Mouse (Mus musculus): ENCODE measurements around the gene Paqr9. TPM values are rescaled to one million over a fixed set of nuclear protein-coding genes. Genes with fewer than 3 reads are reported as not detected.

Paqr9 gene
- total RNA-seq, 2 experiments from 2014 or later: 3.6 to 4.1 TPM

DNA sequence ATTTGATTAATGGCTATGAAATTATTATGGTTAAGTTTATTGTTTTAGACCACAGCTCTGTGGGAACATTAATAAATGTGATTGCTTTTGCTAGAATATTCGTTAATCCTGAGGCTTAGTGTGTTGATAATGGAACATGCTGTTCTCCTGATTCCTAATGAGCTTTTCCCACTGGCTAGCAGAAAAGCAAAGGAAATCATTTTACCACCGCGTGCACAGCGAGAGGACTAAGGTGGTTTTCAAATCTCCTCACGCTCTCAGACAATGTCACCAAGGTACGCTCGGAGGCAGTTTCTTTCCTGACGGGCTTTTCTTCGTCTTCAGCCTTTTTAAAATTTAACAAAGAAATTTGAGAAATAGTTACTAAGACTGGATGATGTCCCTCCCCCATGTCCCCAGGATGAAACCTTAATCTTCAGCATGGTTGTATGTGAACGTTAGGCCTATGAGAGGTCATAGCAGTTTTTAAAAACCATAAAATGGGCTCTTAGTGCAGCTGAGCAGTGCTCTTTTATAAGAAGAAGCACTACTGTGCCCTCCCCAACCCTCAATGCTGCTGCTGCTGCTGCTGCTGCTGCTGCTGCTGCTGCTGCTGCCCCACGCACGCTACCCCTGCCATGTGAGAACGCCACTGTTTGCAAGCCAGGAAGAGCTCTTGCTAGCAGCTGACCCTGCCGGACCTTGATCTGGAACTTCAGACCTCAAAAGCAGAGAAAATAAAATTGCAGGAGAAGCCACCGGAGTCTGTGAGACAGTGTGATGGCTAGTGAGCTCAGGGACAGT is 17.6 kb upstream of the Paqr9 start:
- DNase-seq: no peak
- intact Hi-C loops (cut with DNase I): loop anchor here (5.0 kb wide), 1 partner anchor 310 kb away; no protein-coding TSS in a partner anchor

DNA sequence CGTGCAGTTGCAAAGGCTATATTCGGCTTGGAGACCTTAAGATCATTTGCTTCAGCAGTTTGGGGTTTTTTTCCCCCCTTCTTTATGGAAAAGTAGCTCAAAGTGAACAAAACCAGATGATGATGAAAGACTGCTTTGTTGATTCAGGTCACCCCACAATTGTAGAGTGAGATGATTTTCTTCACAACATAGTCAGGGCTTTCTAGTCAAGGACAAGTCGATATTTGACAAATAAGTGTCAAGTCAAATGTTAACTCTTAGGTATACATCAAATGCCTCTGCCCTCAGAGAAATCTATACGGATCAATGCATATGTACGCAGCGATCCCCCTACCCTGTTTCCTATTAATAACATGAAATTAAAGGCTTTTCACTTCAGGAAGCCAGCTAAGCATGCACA is 17.0 kb upstream of the Paqr9 start:
- no peak for DNase-seq
- intact Hi-C loops (cut with DNase I): loop anchor here (5.0 kb wide), 1 partner anchor 310 kb away; no protein-coding TSS in a partner anchor

DNA sequence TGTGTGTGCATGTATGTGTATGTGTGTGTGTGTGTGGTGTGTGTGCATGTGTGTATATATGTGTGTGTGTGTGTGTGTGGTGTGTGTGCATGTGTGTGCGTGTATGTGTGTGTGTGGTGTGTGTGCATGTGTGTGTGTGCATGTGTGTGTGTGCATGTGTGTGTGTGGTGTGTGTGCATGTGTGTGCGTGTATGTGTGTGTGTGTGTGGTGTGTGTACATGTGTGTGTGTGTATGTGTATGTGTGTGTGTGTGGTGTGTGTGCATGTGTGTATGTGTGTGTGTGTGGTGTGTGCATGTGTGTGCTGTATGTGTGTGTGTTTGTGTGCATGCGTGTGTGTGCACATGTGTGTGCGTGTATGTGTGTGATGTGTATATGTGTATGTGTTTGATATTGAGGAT is 14.9 kb upstream of the Paqr9 start:
- DNase-seq: no peak
- intact Hi-C loops (cut with DNase I): loop anchor here (5.0 kb wide), 1 partner anchor 308 kb away; no protein-coding TSS in a partner anchor

- intact Hi-C loops (cut with DNase I): loop anchor here (5.0 kb wide), 1 partner anchor 151 kb away; no protein-coding TSS in a partner anchor
- no peak for DNase-seq
These were observed 12.8 kb upstream of the Paqr9 start for GRCm38 (mm10) chr9:95546679-95547078.

GRCm38 (mm10) chr9:95549626-95550411 is 9.6 kb upstream of the Paqr9 start:
- DNase-seq: no peak
- intact Hi-C loops (cut with DNase I): loop anchor here (5.0 kb wide), 1 partner anchor 147 kb away; no protein-coding TSS in a partner anchor

DNA sequence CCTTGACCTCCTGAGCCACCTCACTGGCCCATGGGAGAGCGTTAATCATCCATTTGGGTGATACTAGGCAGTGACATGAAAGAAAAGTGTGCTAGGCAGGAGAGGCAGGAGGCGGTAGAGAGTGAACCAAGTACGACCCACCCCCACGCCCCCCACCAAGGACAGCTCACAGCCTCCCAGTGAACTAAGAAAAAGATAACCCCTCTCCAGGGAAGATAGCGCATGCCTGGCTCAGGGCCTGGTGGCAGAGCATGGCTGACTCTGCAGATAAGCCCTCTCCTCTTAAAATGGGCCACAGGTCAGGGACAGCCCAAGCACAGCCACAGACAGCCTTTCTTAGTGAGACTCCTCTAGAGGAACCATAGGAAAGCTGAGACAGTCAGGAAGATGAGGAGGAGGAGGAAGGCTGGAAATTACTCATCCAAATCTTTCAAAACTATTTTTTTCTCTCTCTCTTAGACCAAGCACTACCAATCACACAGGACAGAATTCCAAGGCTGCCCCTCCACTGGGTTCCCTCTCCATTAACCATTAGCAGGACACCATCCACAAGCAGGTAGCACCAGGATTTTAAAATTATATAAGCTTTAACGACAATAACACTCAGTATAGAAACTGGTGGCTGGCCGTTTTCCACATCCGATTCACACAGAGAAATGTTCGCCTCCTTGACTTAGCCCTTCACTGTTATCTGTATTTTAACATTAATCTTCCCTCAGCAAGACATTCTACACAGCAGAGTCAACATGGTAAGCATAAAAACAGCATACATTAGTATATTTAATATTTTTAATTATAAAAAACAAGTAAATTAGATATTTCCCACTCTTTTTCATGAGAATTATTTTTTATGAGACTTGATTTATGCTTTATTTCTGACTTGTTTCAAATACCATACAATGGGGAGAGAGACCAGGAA is 8.3 kb upstream of the Paqr9 start:
- intact Hi-C loops (cut with DNase I): no loop called here
- DNase-seq: no peak

- intact Hi-C loops (cut with DNase I): no loop called here
These were observed 7.2 kb upstream of the Paqr9 start for GRCm38 (mm10) chr9:95552175-95552705.

GRCm38 (mm10) chr9:95554231-95555221 is 4.9 kb upstream of the Paqr9 start:
- intact Hi-C loops (cut with DNase I): no loop called here
- DNase-seq: no peak

More at GRCm38 (mm10) chr9:95552175-95552705, 7.2 kb upstream of the Paqr9 start:
- DNase-seq: no peak

DNA sequence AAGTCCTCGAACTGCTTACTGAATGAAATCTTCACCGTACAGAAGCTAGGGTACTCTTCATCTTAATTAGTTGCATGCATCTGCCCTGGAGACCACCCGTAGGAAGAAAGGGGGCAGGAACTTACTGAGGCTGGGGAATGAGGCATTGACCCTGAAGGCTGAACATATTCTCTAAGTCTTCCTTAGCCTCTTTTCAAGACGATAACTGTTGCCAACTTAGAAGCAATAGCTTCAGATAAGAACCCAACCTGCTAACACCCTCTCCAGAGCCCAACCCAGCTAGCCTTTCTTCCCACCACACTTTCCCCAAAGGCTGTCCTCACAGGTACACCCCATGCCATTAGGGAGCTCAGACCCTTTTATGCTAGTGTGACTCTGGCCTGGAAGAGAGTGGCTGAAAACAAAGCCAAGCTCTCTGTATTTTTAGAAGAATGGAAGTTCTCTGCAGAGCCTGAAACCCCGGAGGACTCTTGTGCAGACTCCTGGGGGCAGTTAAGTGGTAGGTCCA is 4.2 kb upstream of the Paqr9 start:
- DNase-seq: no peak
- intact Hi-C loops (cut with DNase I): no loop called here

DNA sequence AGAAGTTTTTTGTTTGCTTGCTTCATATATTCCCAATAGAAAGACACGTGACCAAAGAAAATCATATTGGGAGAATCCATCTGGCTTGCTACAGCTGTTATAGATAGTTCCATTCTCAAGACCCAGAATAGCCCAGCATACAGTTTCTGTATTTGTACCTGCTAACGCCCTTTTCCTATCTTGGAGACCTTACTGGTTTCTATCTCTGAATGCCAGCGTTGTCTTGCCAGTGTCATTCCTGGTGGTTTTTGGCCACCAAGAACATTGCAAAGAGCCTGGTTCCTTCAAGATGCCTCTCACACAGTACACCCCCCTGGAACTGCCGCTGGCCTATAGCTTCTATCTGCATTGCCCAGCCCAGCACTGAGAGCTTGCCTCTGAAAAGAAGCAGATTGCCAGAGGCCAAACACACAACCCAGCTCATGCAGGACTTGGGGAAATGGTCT is 3.4 kb upstream of the Paqr9 start:
- intact Hi-C loops (cut with DNase I): no loop called here
- DNase-seq: no peak

DNA sequence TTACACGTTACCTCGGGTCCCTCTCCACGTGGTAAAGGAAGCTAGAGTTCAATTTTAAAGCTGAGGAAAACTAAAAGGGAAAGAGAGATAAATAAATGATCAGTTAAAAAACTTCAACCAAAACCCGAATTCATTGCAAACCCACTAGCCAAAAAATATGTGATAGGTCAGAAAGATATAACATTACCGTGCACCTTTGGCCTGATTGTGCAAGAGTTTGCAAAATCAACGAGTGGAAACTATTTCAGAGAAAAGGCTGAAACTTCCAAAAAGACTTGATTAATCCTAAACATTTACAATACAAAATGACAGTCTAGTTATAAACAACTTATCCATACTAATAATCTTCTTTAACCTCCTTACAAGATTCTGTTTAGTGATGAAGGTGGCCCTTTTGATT is 1.7 kb upstream of the Paqr9 start:
- intact Hi-C loops (cut with DNase I): no loop called here
- no peak for DNase-seq

DNA sequence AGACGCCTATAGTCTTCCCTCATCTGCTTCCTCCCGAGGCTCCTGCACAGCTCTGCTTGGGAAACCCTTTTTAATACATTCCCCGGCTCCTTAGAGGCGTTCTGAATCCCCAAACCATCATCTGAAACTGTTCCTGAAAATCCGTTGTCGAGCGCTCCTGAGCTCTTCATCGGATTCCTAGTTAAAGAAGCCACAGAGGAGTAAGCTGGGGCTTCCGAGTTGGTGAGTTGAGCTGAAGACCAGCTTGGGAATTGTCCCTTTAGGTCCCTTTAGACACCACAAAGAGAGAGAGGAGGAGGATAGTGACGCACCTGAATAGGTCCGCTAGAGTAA is 765 bp upstream of the Paqr9 start:
- intact Hi-C loops (cut with DNase I): no loop called here
- no peak for DNase-seq

DNA sequence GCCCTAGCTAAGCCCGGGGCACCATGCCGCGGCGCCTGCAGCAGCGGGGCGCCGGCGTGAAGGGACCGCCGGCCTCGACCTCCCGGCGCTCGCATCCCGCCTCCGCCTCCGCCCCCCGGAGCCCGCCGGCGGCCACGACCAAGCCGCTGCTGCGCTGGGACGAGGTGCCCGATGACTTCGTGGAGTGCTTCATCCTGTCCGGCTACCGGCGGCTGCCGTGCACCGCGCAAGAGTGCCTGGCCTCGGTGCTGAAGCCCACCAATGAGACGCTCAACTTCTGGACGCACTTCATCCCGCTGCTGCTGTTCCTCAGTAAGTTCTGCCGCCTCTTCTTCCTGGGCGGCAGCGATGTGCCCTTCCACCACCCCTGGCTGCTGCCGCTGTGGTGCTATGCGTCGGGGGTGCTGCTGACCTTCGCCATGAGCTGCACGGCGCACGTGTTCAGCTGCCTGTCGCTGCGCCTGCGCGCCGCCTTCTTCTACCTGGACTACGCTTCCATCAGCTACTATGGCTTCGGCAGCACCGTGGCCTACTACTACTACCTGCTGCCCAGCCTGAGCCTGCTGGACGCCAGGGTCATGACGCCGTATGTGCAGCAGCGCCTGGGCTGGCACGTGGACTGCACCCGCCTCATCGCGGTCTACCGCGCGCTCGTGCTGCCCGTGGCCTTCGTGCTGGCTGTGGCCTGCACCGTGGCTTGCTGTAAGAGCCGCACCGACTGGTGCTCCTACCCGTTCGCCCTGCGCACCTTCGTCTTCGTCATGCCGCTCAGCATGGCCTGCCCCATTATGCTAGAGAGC is 679 bp downstream of the Paqr9 start:
- DNase-seq: no peak
- intact Hi-C loops (cut with DNase I): no loop called here

- intact Hi-C loops (cut with DNase I): no loop called here
- no peak for DNase-seq
These were observed 4.6 kb downstream of the Paqr9 start for GRCm38 (mm10) chr9:95564047-95564446.

DNA sequence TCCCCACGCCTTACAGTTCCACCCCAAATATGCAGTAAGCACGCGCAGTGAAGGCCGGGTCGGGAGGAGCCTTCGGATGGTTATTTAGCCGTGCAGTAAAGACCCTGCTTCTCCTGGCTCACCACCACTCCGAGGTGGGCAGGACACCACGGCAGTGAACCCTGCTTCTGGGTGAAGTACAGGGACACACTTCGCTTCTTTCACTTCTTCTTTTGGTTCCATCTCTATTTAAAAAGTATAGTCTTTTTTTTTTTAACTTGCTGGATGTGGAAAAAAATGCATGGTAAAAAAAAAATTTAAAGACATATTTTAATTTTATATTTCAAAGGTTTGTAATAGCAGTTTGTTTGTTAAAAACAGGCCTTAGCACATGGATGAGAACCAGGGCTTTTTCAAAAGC is 6.9 kb downstream of the Paqr9 start:
- intact Hi-C loops (cut with DNase I): no loop called here
- no peak for DNase-seq

GRCm38 (mm10) chr9:95566931-95567330 is 7.5 kb downstream of the Paqr9 start:
- no peak for DNase-seq
- intact Hi-C loops (cut with DNase I): no loop called here

GRCm38 (mm10) chr9:95569249-95569648 is 9.8 kb downstream of the Paqr9 start:
- no peak for DNase-seq
- intact Hi-C loops (cut with DNase I): no loop called here

DNA sequence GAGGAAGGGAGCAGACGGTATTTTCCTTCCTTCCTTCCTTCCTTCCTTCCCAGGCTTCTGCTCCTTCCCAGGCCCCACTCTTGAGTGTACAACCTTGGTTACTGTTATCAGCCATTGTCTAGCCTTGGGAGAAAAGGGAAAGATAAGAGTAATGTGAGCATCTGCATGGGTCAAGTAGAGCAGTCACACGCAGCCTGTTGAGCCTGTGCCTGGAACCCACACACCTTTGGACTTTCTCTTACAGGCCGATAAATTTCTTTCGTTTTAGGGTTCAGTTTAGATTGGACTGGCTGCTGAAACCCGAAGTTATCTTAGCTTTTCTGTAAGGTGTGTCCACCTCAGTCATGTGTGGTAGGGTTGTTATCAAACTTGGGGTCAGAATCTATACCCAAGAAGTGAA is 10.5 kb downstream of the Paqr9 start:
- intact Hi-C loops (cut with DNase I): no loop called here
- DNase-seq: no peak
